Mouse (Mus musculus) lung, postnatal 10 days (tissue): ENCODE data around the gene Clk1.

Source experiments
- DNase-seq: peaks from one replicate; pipeline ENCODE4 v3.0.0; 2021

The Clk1 gene

DNA sequence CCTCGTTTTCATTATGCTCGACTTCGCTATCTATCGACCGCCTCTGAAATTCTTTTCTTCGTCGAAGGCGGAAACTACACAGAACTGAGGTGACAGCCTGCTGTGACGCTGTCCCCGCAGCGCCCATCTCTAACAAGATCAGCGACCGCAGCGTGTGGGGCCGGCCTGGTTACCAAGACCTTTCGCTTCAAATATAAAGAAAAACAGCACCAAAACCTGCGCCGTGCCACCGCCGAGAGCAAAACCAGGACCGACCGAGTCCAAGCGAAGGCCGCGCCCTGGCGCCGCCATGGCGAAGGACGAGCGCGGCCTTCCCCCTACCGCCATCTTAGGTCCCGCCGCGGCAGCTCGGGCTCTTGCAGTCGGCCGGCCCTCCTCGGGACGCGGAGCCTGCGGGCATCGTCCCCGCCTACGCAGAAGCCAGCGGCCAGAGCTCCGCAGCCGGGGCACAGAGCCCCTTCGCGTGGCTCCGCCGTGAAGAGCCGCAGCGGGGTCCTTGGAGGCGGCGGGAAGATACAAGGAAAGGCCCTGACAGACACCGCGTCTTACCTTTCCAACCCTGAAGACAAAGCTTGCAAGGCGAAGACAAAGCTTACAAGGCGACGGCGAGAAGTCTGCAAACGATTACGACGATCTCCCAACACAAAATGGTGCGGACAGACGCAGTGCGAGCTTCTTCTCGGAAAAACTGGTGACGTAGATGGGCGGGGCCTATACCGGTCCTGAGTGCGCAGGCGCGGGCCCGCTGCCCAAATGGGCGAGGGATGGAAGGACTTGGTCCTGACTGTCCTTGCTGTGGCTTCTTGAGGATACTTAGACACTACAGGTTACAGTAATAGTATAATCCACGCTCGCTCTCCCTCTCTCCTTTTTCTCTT is at the start of gene Clk1:
Gene Clk1 (minus strand): TSS at position 696 of the 878 bp plus-strand sequence.
- peak; percentile 99 for DNase-seq

DNA sequence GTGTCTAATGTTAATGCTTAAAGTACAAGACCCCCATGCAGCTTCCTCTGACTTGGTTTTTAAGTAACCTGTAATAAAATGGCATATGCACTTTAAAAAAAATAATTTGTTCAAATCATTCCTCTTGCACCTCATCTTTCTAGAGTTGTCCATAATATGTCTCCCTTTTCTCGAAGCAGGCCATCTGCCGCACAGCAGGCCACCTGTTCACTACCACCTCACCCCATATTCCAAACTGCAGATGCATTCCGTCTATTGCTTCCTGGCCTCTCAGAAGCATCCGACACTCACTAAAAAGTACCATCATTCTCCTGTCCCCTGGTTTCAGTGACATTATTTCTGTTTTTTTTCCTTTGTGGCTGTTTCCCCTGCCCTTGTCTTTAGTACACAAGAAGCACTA is 41.7 kb upstream of the Clk1 start:
- no peak for DNase-seq

DNA sequence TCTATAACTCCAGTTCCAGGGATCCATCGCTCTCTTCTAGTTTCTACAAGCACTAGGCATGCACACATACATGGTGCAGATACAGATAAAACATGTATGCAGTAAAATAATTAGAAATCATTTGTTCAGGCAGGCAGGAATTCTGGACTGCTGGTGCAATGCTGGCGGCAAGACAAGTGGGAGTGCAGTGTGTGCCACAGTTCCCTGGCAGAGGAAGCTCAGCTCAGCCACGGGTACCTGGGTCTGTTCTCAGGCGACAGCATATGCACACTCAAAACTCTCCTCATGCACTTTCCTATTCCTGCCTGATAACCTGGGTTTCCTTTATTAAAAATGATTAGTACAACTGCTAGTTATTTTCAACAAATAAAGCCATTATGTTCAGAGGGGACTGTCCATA is 41.2 kb upstream of the Clk1 start:
- no peak for DNase-seq

DNA sequence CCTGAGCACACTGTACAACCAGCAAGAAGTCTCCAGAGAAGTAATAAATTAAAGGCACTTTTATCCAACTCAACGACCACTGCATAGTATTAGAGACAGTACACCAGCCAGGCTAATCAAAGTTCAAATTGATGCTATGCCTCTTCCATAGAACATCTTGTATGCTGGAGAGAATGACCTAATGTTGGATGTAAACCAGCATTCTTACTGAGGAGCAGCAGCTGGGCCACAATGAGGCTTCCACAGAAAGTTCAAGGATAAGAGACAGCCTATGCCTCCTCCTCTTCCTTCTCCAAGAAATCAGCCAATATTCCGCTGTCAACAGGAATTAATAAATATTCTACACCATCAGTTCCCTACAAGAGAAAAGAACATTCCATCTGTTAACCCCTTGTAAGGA is 40.1 kb upstream of the Clk1 start:
- no peak for DNase-seq

DNA sequence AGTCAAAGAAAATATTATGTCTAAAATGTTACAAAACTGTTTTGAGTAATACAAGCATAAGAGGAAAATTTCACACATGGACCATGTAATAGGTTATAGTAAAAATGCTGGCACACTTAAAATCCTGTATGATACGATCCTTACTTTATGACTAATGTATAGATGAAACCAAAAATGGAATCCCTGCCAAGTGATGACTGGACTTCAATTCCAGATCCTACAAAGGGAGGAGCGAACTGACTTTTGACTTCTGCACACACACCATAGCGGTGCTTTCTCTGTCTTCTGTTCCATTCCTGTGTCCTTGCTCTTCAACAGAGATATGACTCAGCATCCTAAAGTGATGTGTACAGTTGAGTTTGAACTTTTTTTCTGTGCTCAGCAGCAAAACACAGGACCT is 36.7 kb upstream of the Clk1 start:
- DNase-seq: no peak

DNA sequence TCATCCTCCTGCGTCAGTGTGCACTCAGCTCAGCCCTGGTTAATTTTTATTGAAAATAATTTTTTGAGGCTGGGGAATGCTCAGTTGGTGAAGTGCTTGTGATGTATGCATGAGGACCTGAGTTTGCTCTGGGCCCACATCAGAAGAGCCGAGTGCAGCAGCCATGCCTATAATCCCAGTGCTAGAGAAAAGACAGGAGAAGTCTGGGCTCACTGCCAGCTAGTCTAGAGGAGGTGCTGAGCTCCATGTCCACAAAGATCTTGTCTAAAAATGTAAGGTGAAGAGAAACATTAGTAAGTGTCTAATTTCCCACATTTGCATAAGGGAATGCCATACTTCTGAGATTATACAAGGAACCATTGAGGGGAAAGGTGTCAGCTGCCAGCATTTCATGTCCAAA is 35.0 kb upstream of the Clk1 start:
- DNase-seq: no peak

DNA sequence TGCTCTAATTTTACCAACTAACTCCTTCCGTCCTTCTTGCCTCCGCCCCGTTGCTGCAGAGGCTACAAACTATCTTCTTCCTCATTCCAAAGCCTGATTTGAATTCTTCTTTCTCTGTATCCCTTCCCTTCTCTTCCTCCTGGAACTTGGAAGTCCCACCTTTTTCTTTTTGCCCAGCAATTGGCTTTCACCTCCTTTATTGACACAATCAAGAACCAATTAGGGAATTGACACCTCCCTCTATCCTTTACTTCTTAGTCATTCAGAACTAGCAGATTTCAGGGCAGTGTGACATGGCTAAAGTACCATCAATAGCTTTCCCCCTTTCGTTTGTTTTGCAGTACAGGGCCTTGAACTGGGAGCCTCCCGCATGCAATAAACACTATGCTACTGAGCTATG is 34.3 kb upstream of the Clk1 start:
- DNase-seq: no peak

DNA sequence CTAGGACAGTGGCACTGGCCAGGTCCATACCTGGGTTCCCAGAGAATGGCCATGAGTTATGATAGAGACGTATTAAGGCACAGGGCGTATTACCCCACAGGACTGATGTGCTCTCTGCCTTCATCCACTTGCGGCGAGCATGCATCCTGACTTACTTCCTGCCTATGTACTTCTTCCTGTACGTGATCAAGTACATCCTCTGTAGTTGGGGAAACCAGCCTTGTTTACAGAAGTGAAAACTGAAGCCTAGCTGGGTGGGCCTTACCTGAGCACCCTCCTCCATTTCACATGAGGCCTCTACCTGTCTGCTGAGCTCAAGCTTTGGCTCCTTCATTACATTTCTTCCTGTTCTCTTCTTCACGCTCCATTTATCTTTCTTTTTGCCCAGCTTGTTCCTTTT is 30.4 kb upstream of the Clk1 start:
- no peak for DNase-seq

DNA sequence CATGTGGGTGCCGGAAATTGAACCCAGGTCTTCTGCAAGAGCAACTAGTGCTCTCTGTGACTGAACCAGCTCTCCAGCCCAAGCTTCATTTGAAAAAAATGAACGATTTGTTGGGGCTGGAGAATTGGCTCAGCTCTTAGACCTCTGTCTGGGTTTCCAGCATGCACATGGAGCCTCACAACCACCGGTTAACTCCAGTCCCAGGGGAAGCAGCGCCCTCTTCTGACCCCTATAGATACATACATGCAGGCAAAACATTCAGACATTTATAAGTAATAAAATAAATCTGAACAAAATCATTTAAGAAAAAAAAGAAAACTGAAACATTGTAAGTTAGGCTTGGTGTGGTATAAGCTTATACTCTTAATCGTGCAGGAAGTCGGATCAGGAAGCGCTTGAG is 24.5 kb upstream of the Clk1 start:
- DNase-seq: no peak

DNA sequence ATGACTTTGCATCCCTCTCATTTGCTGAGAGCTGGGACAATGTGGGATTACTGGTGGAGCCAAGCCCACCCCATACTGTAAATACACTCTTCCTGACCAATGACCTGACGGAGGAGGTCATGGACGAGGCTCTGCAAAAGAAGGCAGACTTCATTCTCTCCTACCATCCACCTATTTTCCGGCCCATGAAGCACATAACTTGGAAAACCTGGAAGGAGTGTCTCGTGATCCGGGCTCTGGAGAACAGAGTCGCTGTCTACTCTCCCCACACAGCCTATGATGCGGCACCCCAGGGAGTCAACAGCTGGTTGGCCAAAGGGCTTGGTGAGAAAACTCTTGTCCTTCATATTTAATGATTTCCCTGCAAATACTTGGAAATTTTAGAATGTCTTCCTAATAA is 23.9 kb upstream of the Clk1 start:
- no peak for DNase-seq

DNA sequence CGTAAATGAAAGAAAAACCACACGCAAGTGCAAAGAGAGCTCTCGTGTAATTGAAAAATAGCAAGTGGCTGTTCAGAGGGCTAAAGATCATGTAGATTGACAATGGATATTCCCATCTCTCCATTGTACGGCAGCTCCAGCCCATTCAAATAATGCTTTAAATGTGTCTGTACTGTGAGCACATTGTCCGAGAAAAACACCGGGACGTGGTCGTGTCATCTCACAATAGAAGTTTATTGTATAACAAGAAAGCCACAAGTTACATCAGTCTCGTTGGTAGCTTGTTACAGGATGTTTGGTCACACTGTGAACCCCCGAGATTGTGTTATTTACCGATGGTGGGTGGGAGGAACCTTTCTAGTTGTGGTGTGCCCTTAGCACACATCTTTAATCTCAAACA is 22.0 kb upstream of the Clk1 start:
- no peak for DNase-seq

DNA sequence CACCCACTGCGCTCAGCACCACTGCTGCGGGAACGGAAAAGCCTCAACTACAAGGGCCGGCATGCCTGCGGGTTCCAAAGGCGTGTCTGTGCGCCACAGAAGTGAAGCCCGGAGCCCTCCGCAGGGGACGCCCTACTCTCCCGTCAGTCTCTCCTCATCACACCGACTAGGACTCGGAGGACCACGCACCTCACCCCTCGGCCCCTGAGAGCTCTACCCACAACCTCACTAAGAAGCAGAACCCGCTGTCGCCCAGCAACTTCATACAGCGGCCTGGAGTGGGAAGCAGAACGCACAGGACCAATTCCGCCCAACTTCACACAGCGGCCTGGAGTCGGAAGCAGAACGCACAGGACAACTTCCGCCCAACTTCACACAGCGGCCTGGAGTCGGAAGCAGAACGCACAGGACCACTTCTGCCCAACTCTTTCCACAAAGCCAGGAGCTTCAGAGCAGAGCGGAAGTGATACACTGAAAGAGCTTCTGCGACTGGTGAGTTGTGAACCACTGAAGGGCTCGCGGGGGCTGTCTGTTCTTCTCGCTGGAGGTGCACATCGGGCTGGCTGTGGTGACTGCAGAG is 21.4 kb upstream of the Clk1 start, which contains the start of the genes Nif3l1 and Ppil3:
Gene Nif3l1 (plus strand): TSS at position 9 of the 580 bp plus-strand sequence.
Gene Ppil3 (minus strand): TSS at position 344 of the 580 bp plus-strand sequence.
- DNase-seq: peak; percentile 90

DNA sequence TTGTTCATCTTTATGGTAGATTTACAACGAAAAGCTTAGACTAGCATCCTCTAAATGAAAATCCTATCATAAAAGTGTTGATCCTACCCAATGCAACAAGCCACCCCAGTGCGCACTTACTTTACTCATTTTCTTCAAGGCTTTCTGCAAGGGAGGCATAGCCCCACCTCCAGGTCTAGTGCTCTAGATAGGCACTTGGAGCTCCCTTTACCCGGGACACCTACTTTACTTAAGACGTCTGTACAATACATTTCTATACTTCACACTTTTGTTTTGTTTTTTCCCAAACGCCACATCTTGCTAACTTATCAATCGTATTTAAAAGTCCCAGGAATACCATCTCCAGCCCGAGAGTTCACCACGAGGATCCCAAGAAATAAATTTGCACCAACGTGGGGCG is 20.8 kb upstream of the Clk1 start:
- DNase-seq: no peak

DNA sequence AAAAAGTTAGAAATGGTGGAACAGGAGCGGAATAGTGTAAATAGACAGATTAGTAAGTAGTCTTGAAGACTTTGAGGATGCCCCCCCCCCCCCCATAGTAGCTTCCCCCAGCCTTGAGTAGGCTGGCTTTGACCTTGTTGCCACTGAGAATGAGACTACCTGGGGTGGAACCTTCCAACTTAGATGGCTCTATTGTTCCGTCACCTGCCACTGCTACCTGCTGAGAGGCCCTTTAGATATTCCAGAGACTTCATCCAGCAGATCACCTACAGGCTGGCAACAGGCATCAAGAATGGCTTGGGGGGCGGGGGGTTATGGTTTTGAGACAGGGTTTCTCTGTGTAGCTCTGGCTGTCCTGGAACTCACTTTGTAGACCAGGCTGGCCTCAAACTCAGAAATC is 685 bp upstream of the Clk1 start:
- no peak for DNase-seq

DNA sequence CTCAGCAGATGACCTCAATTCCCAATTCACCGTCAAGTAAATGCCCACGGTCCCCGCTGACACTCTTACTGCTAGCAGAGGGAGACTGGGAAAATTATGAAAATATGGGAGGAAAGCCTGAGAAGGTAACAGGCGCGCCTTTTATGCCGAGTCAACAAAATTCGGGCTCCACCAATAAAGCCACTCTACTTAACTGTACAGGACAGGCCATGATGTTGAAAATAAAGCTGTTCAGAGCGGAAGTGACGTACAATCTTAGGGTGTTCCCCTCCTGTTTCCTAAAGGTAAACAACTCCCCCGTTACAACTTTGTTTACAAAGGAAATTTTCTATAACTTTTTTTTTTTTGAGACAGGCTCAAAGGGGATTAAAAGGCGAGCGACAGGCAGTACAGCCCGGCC is 987 bp downstream of the Clk1 start:
- peak; percentile 79 for DNase-seq

DNA sequence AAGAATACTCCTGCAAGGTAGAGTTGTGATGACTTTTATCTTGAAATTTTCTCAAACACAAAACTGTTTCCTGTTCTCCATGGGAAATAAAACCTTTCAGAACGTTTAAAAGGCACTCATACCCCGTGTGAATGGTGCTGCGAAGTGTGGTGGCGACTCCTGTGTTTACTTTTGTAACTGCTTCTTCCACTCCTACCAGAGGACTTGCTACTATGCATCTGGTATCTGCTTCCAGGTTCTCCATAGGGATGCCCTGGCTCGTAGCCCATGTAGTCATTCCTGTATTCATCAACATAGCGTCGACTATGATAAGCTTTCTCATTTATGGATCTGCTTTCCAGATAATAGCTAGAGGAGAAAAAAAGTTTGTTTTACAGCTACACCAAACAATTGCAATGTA is 2.9 kb downstream of the Clk1 start:
- DNase-seq: no peak

DNA sequence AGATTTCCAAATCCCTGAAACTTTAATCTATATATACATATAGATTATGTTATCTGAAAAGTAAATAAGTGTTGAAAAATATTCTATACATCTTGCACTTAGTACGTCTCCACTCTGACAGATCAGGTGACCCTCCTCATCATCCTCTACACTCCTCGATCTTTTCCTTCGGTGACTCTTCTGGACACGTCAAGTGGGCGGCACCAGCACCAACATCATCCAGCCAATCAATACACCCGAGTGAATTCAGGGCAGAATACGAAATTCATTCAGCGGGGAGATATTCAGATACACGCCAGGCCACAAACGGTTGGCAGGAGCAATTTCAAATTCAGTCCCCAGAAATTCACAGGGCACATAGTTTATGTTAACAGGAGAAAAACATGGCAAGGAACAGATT is 3.8 kb downstream of the Clk1 start:
- DNase-seq: no peak

DNA sequence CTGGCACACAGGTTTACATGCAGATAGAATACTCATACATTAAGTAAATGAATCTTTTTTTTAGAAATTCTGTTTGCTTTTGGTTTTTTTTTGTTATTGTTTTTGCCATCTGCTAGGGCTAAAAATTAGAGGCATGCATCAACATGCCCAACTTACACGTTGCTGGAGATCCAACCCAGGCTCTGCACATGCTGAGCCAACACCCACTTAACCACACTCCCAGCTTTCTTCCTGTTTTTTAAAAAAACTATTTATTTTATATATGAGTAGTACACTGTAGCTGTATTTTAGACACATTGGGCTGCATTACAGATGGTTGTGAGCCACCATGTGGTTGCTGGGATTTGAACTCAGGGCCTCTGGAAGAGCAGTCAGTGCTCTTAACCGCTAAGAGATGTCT is 7.8 kb downstream of the Clk1 start:
- no peak for DNase-seq

DNA sequence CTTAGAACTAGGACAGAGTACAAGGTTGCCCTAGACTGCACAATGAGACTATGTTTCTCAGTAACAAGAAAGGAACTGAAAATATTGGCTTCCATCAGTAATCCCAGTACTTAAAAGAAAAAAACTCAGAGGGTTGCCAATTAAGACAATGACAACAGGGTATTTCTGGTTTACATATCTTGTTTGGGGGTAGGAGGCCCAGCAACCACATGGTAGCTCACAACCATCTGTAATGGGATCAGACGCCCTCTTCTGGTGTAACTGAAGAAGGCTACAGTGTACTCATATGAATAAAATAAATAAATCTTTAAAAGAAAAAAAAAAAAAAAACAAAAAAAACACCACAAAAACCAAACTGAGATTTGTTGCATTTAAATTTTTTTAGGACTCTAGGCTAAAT is 8.4 kb downstream of the Clk1 start:
- DNase-seq: no peak

DNA sequence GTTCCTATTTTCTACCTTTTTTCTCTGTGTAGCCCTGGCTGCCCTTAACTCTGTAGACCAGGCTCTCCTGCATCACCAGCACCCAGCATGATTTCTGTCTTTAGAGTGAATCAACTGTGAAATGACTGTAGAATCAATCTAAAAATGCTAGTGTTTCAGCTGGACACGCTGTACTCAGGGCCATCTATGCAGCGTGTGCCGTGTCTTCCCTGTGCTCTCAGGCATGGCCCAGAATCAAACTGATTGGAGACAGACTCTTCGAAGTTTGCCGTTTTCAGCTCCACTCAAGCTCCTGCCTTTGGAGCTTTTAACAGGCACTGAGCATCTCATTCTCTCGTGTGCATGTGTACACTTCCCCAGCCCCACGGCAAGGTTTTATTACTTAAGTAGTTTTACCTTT is 13.1 kb downstream of the Clk1 start:
- no peak for DNase-seq

DNA sequence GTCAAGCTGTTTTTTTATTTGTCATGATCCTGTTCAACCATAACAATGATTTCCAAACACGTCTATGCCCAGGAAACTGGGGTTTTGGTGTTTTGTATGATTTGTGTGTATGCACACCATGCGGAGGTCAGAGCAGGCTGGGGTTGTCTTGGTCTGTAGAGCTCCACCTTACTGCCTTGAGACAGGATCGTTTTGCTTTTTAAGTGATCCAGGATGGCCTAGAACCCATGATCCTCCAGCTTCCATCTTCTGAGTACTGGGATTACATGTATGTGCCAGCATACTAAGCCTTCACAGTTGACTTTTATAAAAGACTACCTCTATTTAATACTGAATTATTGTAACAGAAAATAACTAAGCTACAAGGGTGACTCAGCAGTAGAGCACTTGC is 13.7 kb downstream of the Clk1 start:
- DNase-seq: no peak

DNA sequence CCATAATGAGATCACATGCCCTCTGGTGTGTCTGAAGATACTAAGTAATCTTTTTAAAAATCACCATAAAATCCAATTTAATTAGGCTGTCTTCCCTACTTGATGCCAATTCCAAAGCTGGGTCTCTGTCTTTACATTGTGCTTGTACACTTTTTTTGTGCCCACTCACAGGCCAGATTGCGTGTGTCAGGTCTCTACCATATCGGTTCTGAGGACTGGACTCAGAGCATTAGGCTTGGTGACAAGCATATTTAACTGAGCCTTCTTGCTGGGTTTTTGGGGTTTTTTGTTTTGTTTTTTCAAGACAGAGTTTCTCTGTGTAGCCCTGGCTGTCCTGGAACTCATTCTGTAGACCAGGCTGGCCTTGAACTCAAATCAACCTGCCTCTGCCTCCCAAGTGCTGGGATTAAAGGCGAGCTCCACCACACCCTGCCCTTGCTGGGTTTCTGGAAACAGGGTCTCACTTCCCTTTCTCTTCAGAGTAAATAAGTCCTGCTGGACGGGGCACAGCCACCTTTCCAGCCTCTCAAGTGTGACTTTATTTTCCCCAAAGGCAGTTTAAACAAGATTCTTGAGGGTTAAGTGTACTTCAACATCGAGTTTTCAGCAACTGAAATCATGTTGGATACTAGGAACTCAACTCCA is 14.2 kb downstream of the Clk1 start:
- DNase-seq: no peak

DNA sequence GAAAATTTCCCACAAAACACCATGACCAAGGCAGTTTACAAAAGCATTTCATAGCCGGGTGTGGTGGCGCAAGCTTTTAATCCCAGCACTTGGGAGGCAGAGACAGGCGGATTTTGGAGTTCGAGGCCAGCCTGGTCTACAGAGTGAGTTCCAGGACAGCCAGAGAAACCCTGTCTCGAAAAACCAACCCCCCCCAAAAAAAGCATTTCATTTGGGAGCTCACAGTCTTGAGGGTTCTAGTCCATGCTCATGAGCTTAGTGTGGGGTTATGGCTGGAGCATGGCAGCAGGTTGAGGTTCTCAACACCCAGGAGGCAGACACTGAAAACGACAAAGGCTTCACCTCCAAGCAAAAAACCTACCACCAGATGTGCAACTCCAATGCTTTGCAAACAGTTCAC is 15.7 kb downstream of the Clk1 start:
- DNase-seq: no peak

DNA sequence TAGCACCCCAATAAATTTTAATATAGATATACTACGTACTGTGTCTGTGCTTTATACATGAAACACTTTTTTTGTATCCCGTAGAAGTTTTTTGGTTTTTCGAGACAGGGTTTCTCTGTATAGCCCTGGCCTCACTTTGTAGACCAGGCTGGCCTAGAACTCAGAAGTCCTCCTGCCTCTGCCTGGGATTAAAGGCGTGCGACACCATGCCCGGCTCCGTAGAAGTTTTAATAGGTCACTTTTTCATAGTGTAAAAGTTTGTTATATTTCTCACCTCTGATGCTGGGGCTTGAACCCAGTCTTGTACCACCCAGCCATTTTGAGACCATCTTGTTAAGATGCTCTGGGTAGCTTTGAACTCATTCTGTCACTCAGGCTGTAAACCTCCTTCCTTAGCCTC is 16.5 kb downstream of the Clk1 start:
- DNase-seq: no peak
